10 mouse cellular contexts compared by ENCODE assay signal in the genomic region with DNA sequence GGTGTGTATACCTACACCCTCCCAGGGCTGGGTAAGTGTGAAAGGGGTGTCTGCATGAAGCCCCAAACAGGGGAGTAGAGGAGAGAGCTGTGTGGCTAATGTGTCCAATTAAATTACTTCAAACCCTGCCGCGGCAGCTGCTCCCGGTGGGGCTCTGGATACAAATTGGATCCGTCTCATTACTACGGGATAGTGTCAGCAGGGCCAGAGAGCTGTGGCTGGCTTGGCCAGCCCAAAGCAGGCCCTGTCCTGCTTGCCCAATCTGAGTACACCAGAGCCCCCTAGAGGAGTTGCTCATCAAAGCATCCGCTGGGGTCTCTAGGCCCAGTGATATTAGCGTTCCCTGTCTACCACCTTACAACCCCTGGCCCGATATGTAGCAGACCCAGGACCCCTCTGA. TPM values are rescaled to one million over a fixed set of nuclear protein-coding genes. Genes with fewer than 3 reads are reported as not detected.
DNase-seq lines count a peak whose midpoint lies in the region; ATAC-seq lines count a peak whose summit lies in the region.
"Had no signal": no experiment of that assay in that cellular context is flagged by ENCODE, and none has a peak within 500 bp of the region (broad histone marks: within the 10 kb centered on the region; RNA-seq: fewer than 3 reads in every experiment).

No protein-coding gene starts in this region.

- H3K27ac ChIP-seq in kidney, embryonic 14.5 days (ENCODE audit: low read depth, low read length) = no peak overlapping the region
- no peak overlapping the region for H3K27ac ChIP-seq in kidney, embryonic 16.5 days (ENCODE audit: low read length)
- H3K27ac ChIP-seq in forebrain, embryonic 14.5 days (ENCODE audit: low read depth, low read length) = peak overlapping the region; percentile 69
- peak overlapping the region; percentile 66 for H3K27ac ChIP-seq in midbrain, embryonic 14.5 days (replicated peaks; ENCODE audit: low read depth, low read length)
- H3K27ac ChIP-seq: limb, embryonic 13.5 days had no signal

- no peak overlapping the region for H3K4me2 ChIP-seq in kidney, embryonic 14.5 days (replicated peaks; ENCODE audit: low read depth, low read length)
- no peak overlapping the region for H3K4me2 ChIP-seq in kidney, embryonic 16.5 days (replicated peaks; ENCODE audit: low read depth, low read length)
- no peak overlapping the region for H3K4me2 ChIP-seq in forebrain, embryonic 14.5 days (ENCODE audit: low read length)
- no peak overlapping the region for H3K4me2 ChIP-seq in midbrain, embryonic 14.5 days (ENCODE audit: low read length)
- H3K4me2 ChIP-seq: limb, embryonic 13.5 days had no signal

- peak; percentile 8 for DNase-seq in adipocyte (ENCODE audit: low spot score)
- peak; percentile 78 for DNase-seq in forebrain, embryonic 14.5 days (ENCODE audit: low spot score)
- peak; percentile 78 for DNase-seq in midbrain, embryonic 14.5 days
- no peak for DNase-seq in T-cell, adult 2 months (ENCODE audit: low spot score)
- DNase-seq in B cell, adult 2 months = no peak
- no peak for DNase-seq in adrenal gland, postnatal 4 days (ENCODE audit: low spot score in 2 of 2)

- no peaks in the 10 kb centered on the region for H3K36me3 ChIP-seq in kidney, embryonic 14.5 days (ENCODE audit: control insufficient read depth, insufficient read depth, low read length)
- H3K36me3 ChIP-seq in kidney, embryonic 16.5 days (ENCODE audit: insufficient read depth, low read length) = no peaks in the 10 kb centered on the region
- no peaks in the 10 kb centered on the region for H3K36me3 ChIP-seq in forebrain, embryonic 14.5 days (ENCODE audit: control insufficient read depth, insufficient read depth, low read length)
- H3K36me3 ChIP-seq in midbrain, embryonic 14.5 days (ENCODE audit: control insufficient read depth, insufficient read depth, low read length) = no peaks in the 10 kb centered on the region
- H3K36me3 ChIP-seq: limb, embryonic 13.5 days had no signal

- H3K9me3 ChIP-seq in kidney, embryonic 14.5 days (ENCODE audit: control insufficient read depth, low read length) = no peaks in the 10 kb centered on the region
- no peaks in the 10 kb centered on the region for H3K9me3 ChIP-seq in kidney, embryonic 16.5 days (ENCODE audit: low read length)
- no peaks in the 10 kb centered on the region for H3K9me3 ChIP-seq in forebrain, embryonic 14.5 days (replicated peaks; ENCODE audit: control insufficient read depth, low read length)
- H3K9me3 ChIP-seq in midbrain, embryonic 14.5 days (ENCODE audit: control insufficient read depth, low read length) = no peaks in the 10 kb centered on the region
- H3K9me3 ChIP-seq: limb, embryonic 13.5 days had no signal

- peaks cover under 1% of the 10 kb centered on the region; the same call in 1 of the 2 replicates for H3K4me1 ChIP-seq in kidney, embryonic 14.5 days (ENCODE audit: control insufficient read depth, insufficient read depth, low read length)
- H3K4me1 ChIP-seq in kidney, embryonic 16.5 days (ENCODE audit: insufficient read depth, low read length) = no peaks in the 10 kb centered on the region
- peaks cover 23% of the 10 kb centered on the region for H3K4me1 ChIP-seq in forebrain, embryonic 14.5 days (ENCODE audit: control insufficient read depth, insufficient read depth, low read length)
- peaks cover 25% of the 10 kb centered on the region for H3K4me1 ChIP-seq in midbrain, embryonic 14.5 days (ENCODE audit: control insufficient read depth, insufficient read depth, low read length)

- WGBS in kidney, embryonic 14.5 days = 12% methylated on average over 8 of the region's 8 CpGs
- WGBS in kidney, embryonic 16.5 days = 23% methylated on average over 8 of the region's 8 CpGs
- WGBS in forebrain, embryonic 14.5 days = 14% methylated on average over 8 of the region's 8 CpGs
- 11% methylated on average over 8 of the region's 8 CpGs for WGBS in midbrain, embryonic 14.5 days

- no peak overlapping the region for H3K4me3 ChIP-seq in kidney, embryonic 14.5 days (ENCODE audit: low read length)
- no peak overlapping the region for H3K4me3 ChIP-seq in kidney, embryonic 16.5 days (ENCODE audit: low read length)
- H3K4me3 ChIP-seq in forebrain, embryonic 14.5 days (ENCODE audit: low read depth, low read length) = no peak overlapping the region
- no peak overlapping the region for H3K4me3 ChIP-seq in midbrain, embryonic 14.5 days (replicated peaks; ENCODE audit: low read depth, low read length)
- H3K4me3 ChIP-seq: limb, embryonic 13.5 days had no signal

- no peak overlapping the region for H3K9ac ChIP-seq in kidney, embryonic 14.5 days (ENCODE audit: low read depth, low read length)
- H3K9ac ChIP-seq in kidney, embryonic 16.5 days (replicated peaks; ENCODE audit: low read length) = no peak overlapping the region
- H3K9ac ChIP-seq in forebrain, embryonic 14.5 days (ENCODE audit: low read length) = no peak overlapping the region
- no peak overlapping the region for H3K9ac ChIP-seq in midbrain, embryonic 14.5 days (replicated peaks; ENCODE audit: low read length)
- H3K9ac ChIP-seq: limb, embryonic 13.5 days had no signal

- H3K27me3 ChIP-seq in kidney, embryonic 14.5 days (ENCODE audit: control insufficient read depth, insufficient read depth, low read length) = peaks cover 9% of the 10 kb centered on the region
- H3K27me3 ChIP-seq in kidney, embryonic 16.5 days (ENCODE audit: insufficient read depth, low read length) = peaks cover 5% of the 10 kb centered on the region
- no peaks in the 10 kb centered on the region; the same call in 1 of the 2 replicates for H3K27me3 ChIP-seq in forebrain, embryonic 14.5 days (replicated peaks; ENCODE audit: control insufficient read depth, insufficient read depth, low read length)
- H3K27me3 ChIP-seq in midbrain, embryonic 14.5 days (ENCODE audit: control insufficient read depth, insufficient read depth, low read length) = no peaks in the 10 kb centered on the region

- ATAC-seq in kidney, embryonic 14.5 days (ENCODE audit: low FRiP score, low TSS enrichment) = peak; percentile 63; the same call in 1 of the 2 replicates
- no peak for ATAC-seq in kidney, embryonic 16.5 days (ENCODE audit: low FRiP score, low TSS enrichment)
- ATAC-seq in forebrain, embryonic 14.5 days = peak; percentile 63
- ATAC-seq in midbrain, embryonic 14.5 days (ENCODE audit: low FRiP score, low TSS enrichment) = peak; percentile 73; the same call in 1 of the 2 replicates

RNA-seq across cellular contexts. Expression of a gene that starts 6.3 kb away (rescaled TPM):
- 2.1 and 2.3 TPM in 2 replicates for polyA plus RNA-seq in kidney, embryonic 14.5 days (2014; fragmentation: Nextera tagmentation; extraction: Ambion mirVana)
- polyA plus RNA-seq in kidney, embryonic 16.5 days (2015; fragmentation: Nextera tagmentation; extraction: Ambion mirVana) = 0.96 and 1.6 TPM in 2 replicates
- polyA plus RNA-seq in forebrain, embryonic 14.5 days (2014; fragmentation: Nextera tagmentation; extraction: Ambion mirVana) = 5.8 and 6.1 TPM in 2 replicates
- polyA plus RNA-seq in midbrain, embryonic 14.5 days (2014; fragmentation: Nextera tagmentation; extraction: Ambion mirVana) = 10.1 and 15.4 TPM in 2 replicates
- 10 to 100 TPM; 46.1 to 47.4 TPM for total RNA-seq in adrenal gland, postnatal 4 days (2021)
- total RNA-seq: MEL had no signal

Comparison
In these comparisons a context has a peak if more than half of its experiments do, and no peak if none do; other contexts are left out.
1. H3K27ac ChIP-seq: peak in forebrain, embryonic 14.5 days (single experiment) and midbrain, embryonic 14.5 days (single experiment); none in kidney, embryonic 14.5 days (single experiment) and kidney, embryonic 16.5 days (single experiment).
2. DNase-seq: peak in adipocyte (single experiment), forebrain, embryonic 14.5 days (single experiment) and midbrain, embryonic 14.5 days (single experiment); none in T-cell, adult 2 months (single experiment), B cell, adult 2 months (0 of 2) and adrenal gland, postnatal 4 days (0 of 2).